Mouse (Mus musculus) MEL (cell line): ENCODE data around the gene Htt.

Experiments used
- BHLHE40 ChIP-seq: IDR thresholded peaks from 2 replicates; pipeline ENCODE4 v1.6.1; 2012; ENCODE audit warnings: low read depth, mild to moderate bottlenecking, inconsistent platforms, low read length, improper control_type of control experiment, borderline replicate concordance
- CTCF ChIP-seq, 3 experiments: IDR thresholded peaks in 2 of 3; conservative IDR thresholded peaks in 1 of 3; 2 replicates each; pipeline ENCODE4 v1.5.1; 2011 to 2012; ENCODE audit warnings: low read length in 3 of 3, low read depth in 2 of 3, mild to moderate bottlenecking in 2 of 3, improper control_type of control experiment in 1 of 3, inconsistent platforms in 1 of 3, mixed read lengths in 1 of 3, moderate library complexity in 1 of 3; ENCODE audit not compliant: control insufficient read depth in 1 of 3, insufficient read depth in 1 of 3, poor library complexity in 1 of 3, severe bottlenecking in 1 of 3
- GATA1 ChIP-seq: IDR thresholded peaks from 2 replicates; pipeline ENCODE4 v1.6.1; 2011; ENCODE audit warnings: low read depth, low read length, improper control_type of control experiment
- MAFK ChIP-seq: IDR thresholded peaks from 2 replicates; pipeline ENCODE4 v1.6.1; 2011; ENCODE audit warnings: low read depth, mild to moderate bottlenecking, low read length, improper control_type of control experiment, borderline replicate concordance
- MAX ChIP-seq: IDR thresholded peaks from 2 replicates; pipeline ENCODE4 v1.6.1; 2011; ENCODE audit warnings: low read length, improper control_type of control experiment
- MAZ ChIP-seq: IDR thresholded peaks from 2 replicates; pipeline ENCODE4 v1.6.1; 2012; ENCODE audit warnings: low read depth, mild to moderate bottlenecking, inconsistent platforms, low read length, improper control_type of control experiment
- POLR2A ChIP-seq, 2 experiments: IDR thresholded peaks; 2 replicates each; pipeline ENCODE4 v1.6.1; 2011 to 2012; ENCODE audit warnings: low read length in 2 of 2, mild to moderate bottlenecking in 2 of 2, control low read depth in 1 of 2, improper control_type of control experiment in 1 of 2, low read depth in 1 of 2, moderate library complexity in 1 of 2; ENCODE audit not compliant: control insufficient read depth in 1 of 2, insufficient read depth in 1 of 2, poor library complexity in 1 of 2
- RAD21 ChIP-seq: IDR thresholded peaks from 2 replicates; pipeline ENCODE4 v1.6.1; 2011; ENCODE audit warnings: mild to moderate bottlenecking, low read depth, low read length, improper control_type of control experiment
- SMC3 ChIP-seq: IDR thresholded peaks from 2 replicates; pipeline ENCODE4 v1.6.1; 2011; ENCODE audit warnings: low read depth, low read length, improper control_type of control experiment
- ZNF384 ChIP-seq: IDR thresholded peaks from 2 replicates; pipeline ENCODE4 v1.6.1; 2012; ENCODE audit warnings: low read depth, mild to moderate bottlenecking, inconsistent platforms, low read length, improper control_type of control experiment

DNA sequence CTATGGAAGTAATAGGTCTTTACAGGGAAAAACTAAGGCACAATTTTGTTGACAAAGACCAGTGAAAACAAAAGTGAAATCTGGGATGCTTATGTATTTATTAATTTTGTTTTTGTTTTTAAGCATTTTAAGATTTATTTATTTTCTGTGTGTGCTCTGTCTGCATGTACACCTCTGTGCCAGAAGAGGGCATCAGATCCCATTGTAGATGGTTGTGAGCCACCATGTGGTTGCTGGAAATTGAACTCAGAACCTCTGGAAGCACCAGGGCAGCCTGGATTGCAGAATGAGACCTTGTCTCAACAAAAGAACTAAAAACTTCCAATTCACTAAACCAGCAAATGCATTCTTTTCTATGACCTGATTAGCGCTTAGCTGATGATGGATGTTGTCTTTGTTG is 44.5 kb downstream of the Htt start:
- TF ChIP-seq POLR2A (IDR thresholded peaks at IDR 0.05; ENCODE audit: control insufficient read depth in 1 of 2, insufficient read depth in 1 of 2, low read depth in 1 of 2, low read length in 2 of 2, poor library complexity in 1 of 2) (no peak), ZNF384 (no peak), GATA1 (no peak), MAZ (no peak), CTCF (IDR thresholded peaks at IDR 0.05 in 2 of 3, conservative IDR thresholded peaks at IDR 0.05 in 1 of 3; ENCODE audit: control insufficient read depth in 1 of 3, insufficient read depth in 1 of 3, low read depth in 2 of 3, low read length in 3 of 3, poor library complexity in 1 of 3, severe bottlenecking in 1 of 3) (peak; percentile 24 to 60 (median 49); a peak in 3 of 6 replicates), MAX (no peak), BHLHE40 (no peak), RAD21 (peak; percentile 12; the same call in 1 of the 2 replicates), SMC3 (peak; percentile 36), MAFK (no peak)
